Mouse (Mus musculus): ENCODE results near the gene Ube2e2. TPM values are rescaled to one million over a fixed set of nuclear protein-coding genes. Genes with fewer than 3 reads are reported as not detected.

Ube2e2 gene
- total and polyA plus RNA-seq, 3 experiments: 0.16 TPM; not detected in 2

- DNase-seq (ENCODE audit: low spot score) (no peak), ATAC-seq (ENCODE audit: extremely low read depth, insufficient number of reproducible peaks, low FRiP score, poor library complexity, severe bottlenecking) (no peak)
- Histone ChIP-seq H3K27me3 (ENCODE audit: insufficient read depth, low read length) (no peaks in the 10 kb centered on the region), H3K4me3 (ENCODE audit: low read depth, low read length) (no peak overlapping the region), H3K9me3 (replicated peaks) (no peaks in the 10 kb centered on the region), H3K36me3 (replicated peaks) (no peaks in the 10 kb centered on the region), H3K4me1 (ENCODE audit: insufficient read depth, low read depth, low read length) (no peaks in the 10 kb centered on the region)
- TF ChIP-seq TAL1 (conservative IDR thresholded peaks at IDR 0.05; ENCODE audit: low read depth, low read length): no peak
- no peak for TF ChIP-seq POLR2AphosphoS5 (IDR thresholded peaks at IDR 0.05; ENCODE audit: insufficient replicate concordance, low read depth, low read length)
- TF ChIP-seq GATA2 (IDR thresholded peaks at IDR 0.05; ENCODE audit: borderline replicate concordance, low read depth, low read length): no peak
- no peak for TF ChIP-seq GATA1 (IDR thresholded peaks at IDR 0.05; ENCODE audit: borderline replicate concordance, low read length)
These were observed 114.9 kb downstream of the Ube2e2 start for GRCm38 (mm10) chr14:18778993-18779675.

GRCm38 (mm10) chr14:18778241-18778640 is 115.8 kb downstream of the Ube2e2 start:
- TF ChIP-seq CTCF (IDR thresholded peaks at IDR 0.05; ENCODE audit: low read depth, low read length): no peak
- no peak for TF ChIP-seq POLR2AphosphoS5 (IDR thresholded peaks at IDR 0.05; ENCODE audit: insufficient replicate concordance, low read depth, low read length)
- Histone ChIP-seq H3K9me3 (replicated peaks) (no peaks in the 10 kb centered on the region), H3K27me3 (ENCODE audit: insufficient read depth, low read length) (no peaks in the 10 kb centered on the region), H3K4me1 (ENCODE audit: insufficient read depth, low read depth, low read length) (no peaks in the 10 kb centered on the region), H3K4me3 (ENCODE audit: low read depth, low read length) (no peak overlapping the region), H3K36me3 (replicated peaks) (no peaks in the 10 kb centered on the region)
- DNase-seq (ENCODE audit: low spot score) (no peak), ATAC-seq (ENCODE audit: extremely low read depth, insufficient number of reproducible peaks, low FRiP score, poor library complexity, severe bottlenecking) (no peak)

GRCm38 (mm10) chr14:18776132-18776531 is 117.9 kb downstream of the Ube2e2 start:
- no peaks in the 10 kb centered on the region for H3K9me3 ChIP-seq (replicated peaks)
- no peaks in the 10 kb centered on the region for H3K4me1 ChIP-seq (ENCODE audit: insufficient read depth, low read depth, low read length)
- no peak overlapping the region for H3K4me3 ChIP-seq (ENCODE audit: low read depth, low read length)
- no peaks in the 10 kb centered on the region for H3K27me3 ChIP-seq (ENCODE audit: insufficient read depth, low read length)
- no peak for ATAC-seq (ENCODE audit: extremely low read depth, insufficient number of reproducible peaks, low FRiP score, poor library complexity, severe bottlenecking)
- no peaks in the 10 kb centered on the region for H3K36me3 ChIP-seq (replicated peaks)
- TF ChIP-seq POLR2AphosphoS5 (IDR thresholded peaks at IDR 0.05; ENCODE audit: insufficient replicate concordance, low read depth, low read length) (no peak), GATA2 (IDR thresholded peaks at IDR 0.05; ENCODE audit: borderline replicate concordance, low read depth, low read length) (no peak), TAL1 (conservative IDR thresholded peaks at IDR 0.05; ENCODE audit: low read depth, low read length) (no peak), CTCF (IDR thresholded peaks at IDR 0.05; ENCODE audit: low read depth, low read length) (no peak), GATA1 (IDR thresholded peaks at IDR 0.05; ENCODE audit: borderline replicate concordance, low read length) (no peak)
- DNase-seq (ENCODE audit: low spot score): no peak

GRCm38 (mm10) chr14:18773724-18774123 is 120.3 kb downstream of the Ube2e2 start:
- Histone ChIP-seq H3K36me3 (replicated peaks) (no peaks in the 10 kb centered on the region), H3K4me1 (ENCODE audit: insufficient read depth, low read depth, low read length) (no peaks in the 10 kb centered on the region), H3K27me3 (ENCODE audit: insufficient read depth, low read length) (no peaks in the 10 kb centered on the region), H3K4me3 (ENCODE audit: low read depth, low read length) (no peak overlapping the region), H3K9me3 (replicated peaks) (no peaks in the 10 kb centered on the region)
- TF ChIP-seq GATA1 (IDR thresholded peaks at IDR 0.05; ENCODE audit: borderline replicate concordance, low read length) (no peak), CTCF (IDR thresholded peaks at IDR 0.05; ENCODE audit: low read depth, low read length) (no peak), GATA2 (IDR thresholded peaks at IDR 0.05; ENCODE audit: borderline replicate concordance, low read depth, low read length) (no peak), POLR2AphosphoS5 (IDR thresholded peaks at IDR 0.05; ENCODE audit: insufficient replicate concordance, low read depth, low read length) (no peak), TAL1 (conservative IDR thresholded peaks at IDR 0.05; ENCODE audit: low read depth, low read length) (no peak)
- ATAC-seq (ENCODE audit: extremely low read depth, insufficient number of reproducible peaks, low FRiP score, poor library complexity, severe bottlenecking): no peak
- DNase-seq (ENCODE audit: low spot score): no peak

DNA sequence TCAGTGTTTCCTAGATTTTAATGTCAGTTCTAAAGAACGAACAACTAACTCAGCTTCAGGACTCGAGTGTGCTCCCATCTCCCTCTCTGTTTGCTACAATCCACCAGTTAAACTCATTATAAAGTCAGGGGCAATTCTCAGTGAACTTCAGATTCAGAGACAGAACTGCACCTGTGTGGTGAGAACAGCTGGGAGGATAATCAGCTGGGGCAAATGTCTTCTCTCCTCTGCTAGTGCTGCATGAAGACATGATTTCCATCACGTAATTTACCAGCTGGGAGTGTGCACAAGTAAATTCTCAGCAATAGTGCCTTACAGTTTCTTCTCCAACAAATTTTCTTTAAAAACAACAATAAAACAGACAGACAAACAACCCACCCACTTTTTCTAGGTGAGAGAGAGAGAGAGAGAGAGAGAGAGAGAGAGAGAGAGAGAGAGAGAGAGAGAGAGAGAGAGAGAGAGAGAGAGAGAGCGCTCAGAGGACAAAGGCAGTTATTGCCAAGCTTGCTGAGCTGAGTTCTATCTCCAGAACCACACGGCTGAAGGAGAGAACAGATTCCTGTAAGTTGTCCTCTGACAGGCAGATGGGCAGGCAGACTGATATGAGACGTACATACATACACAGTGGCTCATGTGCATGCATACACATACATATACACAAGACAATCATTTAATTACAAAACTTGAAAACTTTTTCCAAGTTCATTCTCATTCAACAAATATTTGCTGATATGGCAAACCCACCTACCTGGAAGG is 134.3 kb downstream of the Ube2e2 start:
- H3K4me3 ChIP-seq (ENCODE audit: low read depth, low read length): no peak overlapping the region
- H3K36me3 ChIP-seq (replicated peaks): no peaks in the 10 kb centered on the region
- DNase-seq (ENCODE audit: low spot score) (no peak), ATAC-seq (ENCODE audit: extremely low read depth, insufficient number of reproducible peaks, low FRiP score, poor library complexity, severe bottlenecking) (no peak)
- no peak for TF ChIP-seq CTCF (IDR thresholded peaks at IDR 0.05; ENCODE audit: low read depth, low read length)
- TF ChIP-seq TAL1 (conservative IDR thresholded peaks at IDR 0.05; ENCODE audit: low read depth, low read length): no peak
- no peak for TF ChIP-seq POLR2AphosphoS5 (IDR thresholded peaks at IDR 0.05; ENCODE audit: insufficient replicate concordance, low read depth, low read length)
- H3K27me3 ChIP-seq (ENCODE audit: insufficient read depth, low read length): no peaks in the 10 kb centered on the region
- H3K9me3 ChIP-seq (replicated peaks): no peaks in the 10 kb centered on the region
- no peaks in the 10 kb centered on the region for H3K4me1 ChIP-seq (ENCODE audit: insufficient read depth, low read depth, low read length)

- DNase-seq (ENCODE audit: low spot score) (no peak), ATAC-seq (ENCODE audit: extremely low read depth, insufficient number of reproducible peaks, low FRiP score, poor library complexity, severe bottlenecking) (no peak)
- H3K27me3 ChIP-seq (ENCODE audit: insufficient read depth, low read length): no peaks in the 10 kb centered on the region
- no peak overlapping the region for H3K4me3 ChIP-seq (ENCODE audit: low read depth, low read length)
- no peaks in the 10 kb centered on the region for H3K36me3 ChIP-seq (replicated peaks)
- no peaks in the 10 kb centered on the region for H3K9me3 ChIP-seq (replicated peaks)
- H3K4me1 ChIP-seq (ENCODE audit: insufficient read depth, low read depth, low read length): no peaks in the 10 kb centered on the region
- TF ChIP-seq GATA1 (IDR thresholded peaks at IDR 0.05; ENCODE audit: borderline replicate concordance, low read length) (no peak), CTCF (IDR thresholded peaks at IDR 0.05; ENCODE audit: low read depth, low read length) (no peak), POLR2AphosphoS5 (IDR thresholded peaks at IDR 0.05; ENCODE audit: insufficient replicate concordance, low read depth, low read length) (no peak), GATA2 (IDR thresholded peaks at IDR 0.05; ENCODE audit: borderline replicate concordance, low read depth, low read length) (no peak), TAL1 (conservative IDR thresholded peaks at IDR 0.05; ENCODE audit: low read depth, low read length) (no peak)
These were observed 135.2 kb downstream of the Ube2e2 start for GRCm38 (mm10) chr14:18758595-18759532.

Measured in G1E (cell line).